Mouse (Mus musculus): ENCODE data around the gene Cacnb2. TPM values are rescaled to one million over a fixed set of nuclear protein-coding genes. Genes with fewer than 3 reads are reported as not detected.

Cacnb2 gene
- polyA plus RNA-seq, 1 experiment from 2014 or later = 3.3 TPM

DNA sequence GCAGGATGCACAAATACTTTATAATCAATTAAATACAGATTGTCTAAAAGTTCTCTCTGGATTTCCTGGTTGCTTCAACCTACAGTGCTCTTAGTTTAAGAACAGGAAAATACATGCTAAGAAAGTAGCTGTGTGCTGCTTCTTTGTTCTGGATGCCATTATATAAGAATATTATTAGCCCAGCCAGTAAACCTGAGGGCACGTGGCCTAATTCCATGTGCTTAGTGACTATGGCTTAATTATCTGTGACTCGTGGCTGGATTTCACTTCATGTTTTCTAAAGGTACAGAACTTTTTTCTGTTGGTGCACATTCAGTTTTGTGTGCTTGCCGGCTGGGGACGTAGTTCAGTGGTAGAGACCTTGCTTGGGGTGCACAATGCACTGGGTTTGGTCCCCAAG is 222.3 kb downstream of the Cacnb2 start:
- no peak overlapping the region for H3K9ac ChIP-seq (ENCODE audit: low read length)
- WGBS = 84% methylated on average over 4 of the region's 4 CpGs
- H3K4me2 ChIP-seq (ENCODE audit: low read depth, low read length) = no peak overlapping the region
- H3K36me3 ChIP-seq (ENCODE audit: control insufficient read depth, insufficient read depth, low read length) = no peaks in the 10 kb centered on the region
- no peaks in the 10 kb centered on the region for H3K27me3 ChIP-seq (ENCODE audit: control insufficient read depth, insufficient read depth, low read length)
- no peak overlapping the region for H3K27ac ChIP-seq (ENCODE audit: low read length)
- H3K4me3 ChIP-seq (replicated peaks; ENCODE audit: low read length) = no peak overlapping the region
- H3K4me1 ChIP-seq (ENCODE audit: control insufficient read depth, insufficient read depth, low read length) = no peaks in the 10 kb centered on the region
- H3K9me3 ChIP-seq (replicated peaks; ENCODE audit: control insufficient read depth, low read length) = no peaks in the 10 kb centered on the region
- ATAC-seq (ENCODE audit: insufficient read depth, low FRiP score) = no peak

DNA sequence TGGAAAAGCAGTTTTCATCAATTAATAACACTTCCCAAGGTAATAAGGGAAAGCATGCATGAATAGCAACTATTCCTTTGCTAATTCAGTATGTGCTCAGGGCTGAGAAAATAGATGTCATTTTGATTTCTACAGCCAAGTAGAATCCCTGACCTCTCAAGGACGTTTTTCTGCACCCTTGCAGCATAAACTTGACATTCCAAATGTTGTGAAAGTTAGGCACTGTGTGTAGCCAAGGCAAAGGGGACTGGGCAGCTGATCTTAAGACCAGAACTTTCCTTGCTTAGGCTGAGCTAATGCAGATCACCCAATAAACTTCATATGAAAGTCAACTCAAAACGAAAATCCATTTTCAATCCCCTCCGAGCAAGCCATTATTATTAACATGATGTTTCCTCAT is 226.6 kb downstream of the Cacnb2 start:
- no peaks in the 10 kb centered on the region for H3K27me3 ChIP-seq (ENCODE audit: control insufficient read depth, insufficient read depth, low read length)
- no peak overlapping the region for H3K9ac ChIP-seq (ENCODE audit: low read length)
- ATAC-seq (ENCODE audit: insufficient read depth, low FRiP score) = no peak
- no peaks in the 10 kb centered on the region for H3K4me1 ChIP-seq (ENCODE audit: control insufficient read depth, insufficient read depth, low read length)
- H3K9me3 ChIP-seq (replicated peaks; ENCODE audit: control insufficient read depth, low read length) = no peaks in the 10 kb centered on the region
- 53% methylated on average over 3 of the region's 3 CpGs for WGBS
- no peak overlapping the region for H3K4me2 ChIP-seq (ENCODE audit: low read depth, low read length)
- H3K27ac ChIP-seq (ENCODE audit: low read length) = no peak overlapping the region
- no peak overlapping the region for H3K4me3 ChIP-seq (replicated peaks; ENCODE audit: low read length)
- H3K36me3 ChIP-seq (ENCODE audit: control insufficient read depth, insufficient read depth, low read length) = no peaks in the 10 kb centered on the region

- no peak for ATAC-seq (ENCODE audit: insufficient read depth, low FRiP score)
- no peaks in the 10 kb centered on the region for H3K36me3 ChIP-seq (ENCODE audit: control insufficient read depth, insufficient read depth, low read length)
Observed at GRCm38 (mm10) chr2:14831308-14831707, 228.4 kb downstream of the Cacnb2 start.

GRCm38 (mm10) chr2:14834700-14835317 is 231.9 kb downstream of the Cacnb2 start:
- H3K4me2 ChIP-seq (ENCODE audit: low read depth, low read length) = no peak overlapping the region
- H3K4me1 ChIP-seq (ENCODE audit: control insufficient read depth, insufficient read depth, low read length) = no peaks in the 10 kb centered on the region
- WGBS = 71% methylated on average over 5 of the region's 5 CpGs
- no peak overlapping the region for H3K4me3 ChIP-seq (replicated peaks; ENCODE audit: low read length)
- no peaks in the 10 kb centered on the region for H3K27me3 ChIP-seq (ENCODE audit: control insufficient read depth, insufficient read depth, low read length)
- H3K9ac ChIP-seq (ENCODE audit: low read length) = no peak overlapping the region
- no peak for ATAC-seq (ENCODE audit: insufficient read depth, low FRiP score)
- no peaks in the 10 kb centered on the region for H3K9me3 ChIP-seq (replicated peaks; ENCODE audit: control insufficient read depth, low read length)
- H3K36me3 ChIP-seq (ENCODE audit: control insufficient read depth, insufficient read depth, low read length) = no peaks in the 10 kb centered on the region
- no peak overlapping the region for H3K27ac ChIP-seq (ENCODE audit: low read length)

More at GRCm38 (mm10) chr2:14831308-14831707, 228.4 kb downstream of the Cacnb2 start:
- Histone ChIP-seq H3K27me3 (ENCODE audit: control insufficient read depth, insufficient read depth, low read length) (no peaks in the 10 kb centered on the region), H3K9me3 (replicated peaks; ENCODE audit: control insufficient read depth, low read length) (no peaks in the 10 kb centered on the region), H3K9ac (ENCODE audit: low read length) (no peak overlapping the region), H3K4me3 (replicated peaks; ENCODE audit: low read length) (no peak overlapping the region), H3K27ac (ENCODE audit: low read length) (no peak overlapping the region), H3K4me2 (ENCODE audit: low read depth, low read length) (no peak overlapping the region), H3K4me1 (ENCODE audit: control insufficient read depth, insufficient read depth, low read length) (no peaks in the 10 kb centered on the region)
- WGBS = 72% methylated on average over 2 of the region's 2 CpGs

DNA sequence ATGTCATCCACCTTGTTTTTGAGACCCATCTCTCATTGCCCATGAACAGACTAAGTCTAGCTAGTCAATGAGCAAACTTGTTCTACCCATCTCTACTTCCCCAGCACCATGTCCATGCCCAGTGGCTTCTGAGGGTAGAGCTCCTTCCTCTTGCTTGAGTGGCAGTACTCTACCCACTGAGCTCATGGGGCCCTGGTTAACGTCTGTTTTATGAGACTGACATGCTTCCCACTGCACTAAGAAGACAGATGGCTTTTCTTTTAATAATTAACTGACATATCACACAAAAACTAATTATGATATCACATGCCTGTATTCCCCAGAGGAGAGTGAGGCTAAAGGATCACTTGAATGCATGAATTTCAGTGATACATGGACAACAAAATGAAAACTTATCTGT is 238.4 kb downstream of the Cacnb2 start:
- peak; percentile 53; the same call in 1 of the 2 replicates for ATAC-seq (ENCODE audit: insufficient read depth, low FRiP score)
- Histone ChIP-seq H3K27ac (ENCODE audit: low read length) (no peak overlapping the region), H3K9me3 (replicated peaks; ENCODE audit: control insufficient read depth, low read length) (no peaks in the 10 kb centered on the region), H3K9ac (ENCODE audit: low read length) (no peak overlapping the region), H3K27me3 (ENCODE audit: control insufficient read depth, insufficient read depth, low read length) (no peaks in the 10 kb centered on the region), H3K4me2 (ENCODE audit: low read depth, low read length) (no peak overlapping the region), H3K4me1 (ENCODE audit: control insufficient read depth, insufficient read depth, low read length) (no peaks in the 10 kb centered on the region), H3K4me3 (replicated peaks; ENCODE audit: low read length) (no peak overlapping the region), H3K36me3 (ENCODE audit: control insufficient read depth, insufficient read depth, low read length) (no peaks in the 10 kb centered on the region)
- WGBS = 53% methylated on average over 1 of the region's 1 CpGs

- H3K27me3 ChIP-seq (ENCODE audit: control insufficient read depth, insufficient read depth, low read length) = no peaks in the 10 kb centered on the region
- H3K27ac ChIP-seq (ENCODE audit: low read length) = no peak overlapping the region
- no peaks in the 10 kb centered on the region for H3K4me1 ChIP-seq (ENCODE audit: control insufficient read depth, insufficient read depth, low read length)
Observed at GRCm38 (mm10) chr2:14846727-14847126, 243.8 kb downstream of the Cacnb2 start.

DNA sequence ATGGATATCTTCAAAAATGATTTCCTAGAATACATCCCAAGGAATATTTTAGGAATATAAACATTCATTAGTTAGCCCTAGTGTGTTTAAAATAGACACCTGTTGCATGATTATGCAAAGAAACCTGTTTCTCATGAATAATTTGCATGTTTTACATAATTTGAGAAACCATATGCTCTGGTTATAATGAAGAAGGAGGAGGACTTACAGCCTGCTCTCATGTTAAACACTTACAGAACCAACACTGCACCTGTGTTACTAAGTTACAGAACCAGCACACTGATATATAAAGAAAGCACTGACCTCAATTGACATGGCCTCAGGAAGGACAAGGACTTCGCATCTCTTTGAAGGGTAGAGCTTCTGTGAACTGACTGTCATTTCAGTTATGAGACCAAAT is 244.3 kb downstream of the Cacnb2 start:
- H3K9me3 ChIP-seq (replicated peaks; ENCODE audit: control insufficient read depth, low read length) = no peaks in the 10 kb centered on the region
- no peaks in the 10 kb centered on the region for H3K27me3 ChIP-seq (ENCODE audit: control insufficient read depth, insufficient read depth, low read length)
- H3K36me3 ChIP-seq (ENCODE audit: control insufficient read depth, insufficient read depth, low read length) = no peaks in the 10 kb centered on the region

More at GRCm38 (mm10) chr2:14846727-14847126, 243.8 kb downstream of the Cacnb2 start:
- WGBS = 60% methylated on average over 1 of the region's 1 CpGs
- no peak overlapping the region for H3K4me3 ChIP-seq (replicated peaks; ENCODE audit: low read length)
- H3K4me2 ChIP-seq (ENCODE audit: low read depth, low read length) = no peak overlapping the region
- no peaks in the 10 kb centered on the region for H3K9me3 ChIP-seq (replicated peaks; ENCODE audit: control insufficient read depth, low read length)
- no peak for ATAC-seq (ENCODE audit: insufficient read depth, low FRiP score)
- no peak overlapping the region for H3K9ac ChIP-seq (ENCODE audit: low read length)
- no peaks in the 10 kb centered on the region for H3K36me3 ChIP-seq (ENCODE audit: control insufficient read depth, insufficient read depth, low read length)

DNA sequence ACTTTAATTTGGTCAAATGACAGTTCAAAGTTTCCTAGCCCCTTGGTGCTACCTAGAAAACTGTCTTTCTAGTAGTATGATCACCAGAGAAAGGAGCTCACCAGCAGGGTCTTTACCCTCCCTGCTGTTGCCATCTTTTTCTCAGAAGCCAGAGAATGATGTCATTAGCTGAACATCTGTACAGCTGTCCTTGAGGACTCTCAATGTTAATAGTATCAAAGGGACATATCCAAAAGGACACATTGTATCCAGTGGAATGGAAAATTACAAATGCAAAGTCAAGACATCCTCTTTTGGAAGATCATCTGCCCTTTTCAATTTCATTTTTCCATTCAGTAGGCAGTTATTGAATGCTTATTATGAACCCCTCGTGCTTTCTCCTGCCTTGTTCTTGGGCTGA is 247.9 kb downstream of the Cacnb2 start:
- H3K4me1 ChIP-seq (ENCODE audit: control insufficient read depth, insufficient read depth, low read length) = no peaks in the 10 kb centered on the region
- no peaks in the 10 kb centered on the region for H3K36me3 ChIP-seq (ENCODE audit: control insufficient read depth, insufficient read depth, low read length)
- ATAC-seq (ENCODE audit: insufficient read depth, low FRiP score) = no peak
- no peak overlapping the region for H3K4me3 ChIP-seq (replicated peaks; ENCODE audit: low read length)
- no peak overlapping the region for H3K4me2 ChIP-seq (ENCODE audit: low read depth, low read length)
- H3K27me3 ChIP-seq (ENCODE audit: control insufficient read depth, insufficient read depth, low read length) = no peaks in the 10 kb centered on the region
- no peak overlapping the region for H3K9ac ChIP-seq (ENCODE audit: low read length)
- no peak overlapping the region for H3K27ac ChIP-seq (ENCODE audit: low read length)
- no peaks in the 10 kb centered on the region for H3K9me3 ChIP-seq (replicated peaks; ENCODE audit: control insufficient read depth, low read length)
- WGBS = 92% methylated on average over 1 of the region's 1 CpGs

More for the DNA sequence above, 244.3 kb downstream of the Cacnb2 start:
- no peaks in the 10 kb centered on the region for H3K4me1 ChIP-seq (ENCODE audit: control insufficient read depth, insufficient read depth, low read length)
- no peak overlapping the region for H3K27ac ChIP-seq (ENCODE audit: low read length)
- no peak overlapping the region for H3K4me3 ChIP-seq (replicated peaks; ENCODE audit: low read length)
- 82% methylated on average over 1 of the region's 1 CpGs for WGBS
- no peak overlapping the region for H3K4me2 ChIP-seq (ENCODE audit: low read depth, low read length)
- no peak overlapping the region for H3K9ac ChIP-seq (ENCODE audit: low read length)
- ATAC-seq (ENCODE audit: insufficient read depth, low FRiP score) = no peak

DNA sequence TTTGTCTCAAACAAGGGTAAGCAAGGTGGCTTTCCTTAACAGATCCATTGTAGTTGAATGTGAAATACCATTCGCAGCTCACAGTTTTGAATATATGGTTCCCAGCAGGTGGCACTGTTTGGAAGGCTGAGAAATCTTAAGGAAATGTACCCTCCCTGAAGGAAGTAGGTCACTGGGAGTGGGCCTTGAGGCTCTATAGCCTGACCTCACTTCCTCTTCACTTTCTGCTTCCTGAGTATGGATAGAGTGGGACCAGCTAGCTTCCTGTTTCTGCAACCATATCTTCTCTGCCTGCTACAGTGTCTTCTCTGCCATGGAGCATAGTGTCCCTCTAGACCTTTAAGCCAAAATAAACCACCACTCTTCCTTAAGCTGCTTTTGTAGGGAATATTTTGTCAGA is 248.5 kb downstream of the Cacnb2 start:
- WGBS = 90% methylated on average over 1 of the region's 1 CpGs
- ATAC-seq (ENCODE audit: insufficient read depth, low FRiP score) = no peak

More for the DNA sequence above, 248.5 kb downstream of the Cacnb2 start:
- H3K36me3 ChIP-seq (ENCODE audit: control insufficient read depth, insufficient read depth, low read length) = no peaks in the 10 kb centered on the region
- H3K4me2 ChIP-seq (ENCODE audit: low read depth, low read length) = no peak overlapping the region
- no peaks in the 10 kb centered on the region for H3K9me3 ChIP-seq (replicated peaks; ENCODE audit: control insufficient read depth, low read length)
- H3K4me1 ChIP-seq (ENCODE audit: control insufficient read depth, insufficient read depth, low read length) = no peaks in the 10 kb centered on the region
- no peaks in the 10 kb centered on the region for H3K27me3 ChIP-seq (ENCODE audit: control insufficient read depth, insufficient read depth, low read length)
- H3K27ac ChIP-seq (ENCODE audit: low read length) = no peak overlapping the region
- no peak overlapping the region for H3K9ac ChIP-seq (ENCODE audit: low read length)
- H3K4me3 ChIP-seq (replicated peaks; ENCODE audit: low read length) = no peak overlapping the region

All from stomach, embryonic 16.5 days (tissue).